Mouse (Mus musculus) heart, embryonic 15.5 days (tissue): ENCODE measurements at regions not wholly inside any gene's neighbourhood (a gene's known extent, or its start where the extent isn't known, plus 50 kb on each side); places are given as distances from the start of the nearest gene placed in this dataset.
"Not testable (repeated sequence)": the region's sequence is repeated elsewhere in the genome, so short reads cannot be mapped to it uniquely, and the experiment has no call there.

Experiments
- ATAC-seq: fragments of 200-750 bp; cut with Nextera tagmentation; replicated peaks from 2 replicates; pipeline ENCODE4 v1.8.0; 2017; ENCODE audit warnings: low read depth, moderate TSS enrichment; ENCODE audit not compliant: insufficient number of reproducible peaks, insufficient read depth, low FRiP score
- H3K27ac ChIP-seq: fragments of 300-500 bp; sonication (generic); 2 replicates; pipeline ENCODE4 v1.5.1; 2015; ENCODE audit warnings: mild to moderate bottlenecking, inconsistent platforms
- H3K27me3 ChIP-seq: fragments of 300-500 bp; sonication (generic); 2 replicates; pipeline ENCODE4 v1.6.1; 2015; ENCODE audit warnings: inconsistent platforms
- H3K36me3 ChIP-seq: fragments of 300-500 bp; sonication (generic); 2 replicates; pipeline ENCODE4 v1.6.1; 2015; ENCODE audit warnings: mild to moderate bottlenecking, inconsistent platforms
- H3K4me1 ChIP-seq: fragments of 300-500 bp; sonication (generic); replicated peaks from 2 replicates; pipeline ENCODE4 v1.6.1; 2015; ENCODE audit warnings: inconsistent platforms
- H3K4me2 ChIP-seq: fragments of 300-500 bp; sonication (generic); 2 replicates; pipeline ENCODE4 v1.6.1; 2015; ENCODE audit warnings: inconsistent platforms, mild to moderate bottlenecking, moderate library complexity
- H3K4me3 ChIP-seq: fragments of 300-500 bp; sonication (generic); 2 replicates; pipeline ENCODE4 v1.5.1; 2015; ENCODE audit warnings: mild to moderate bottlenecking, inconsistent platforms
- H3K9ac ChIP-seq: fragments of 300-500 bp; sonication (generic); 2 replicates; pipeline ENCODE4 v1.6.1; 2015; ENCODE audit warnings: mild to moderate bottlenecking, inconsistent platforms
- H3K9me3 ChIP-seq: fragments of 300-500 bp; sonication (generic); replicated peaks from 2 replicates; pipeline ENCODE4 v1.6.1; 2016; ENCODE audit warnings: inconsistent platforms
- WGBS: fragments of 180-500 bp; shearing (Covaris S2); methylation state at CpG from one replicate; pipeline ENCODE4 v1.1.7; 2015; ENCODE audit warnings: mixed read lengths; 5-methylcytosine and 5-hydroxymethylcytosine counted together

GRCm38 (mm10) chr12:45287759-45288158 lies 213.2 kb upstream of the Stxbp6 start:
- H3K4me3 ChIP-seq = no peak overlapping the region
- WGBS = 55% methylated on average over 2 of the region's 2 CpGs
- ATAC-seq = no peak
- H3K27me3 ChIP-seq = no peaks in the 10 kb centered on the region
- no peaks in the 10 kb centered on the region for H3K36me3 ChIP-seq
- no peak overlapping the region for H3K27ac ChIP-seq
- H3K9me3 ChIP-seq = no peaks in the 10 kb centered on the region
- no peak overlapping the region for H3K4me2 ChIP-seq
- H3K9ac ChIP-seq = no peak overlapping the region
- H3K4me1 ChIP-seq = no peaks in the 10 kb centered on the region

- Histone ChIP-seq H3K4me2 (no peak overlapping the region), H3K9me3 (no peaks in the 10 kb centered on the region), H3K4me1 (no peaks in the 10 kb centered on the region), H3K4me3 (no peak overlapping the region), H3K27me3 (no peaks in the 10 kb centered on the region), H3K27ac (no peak overlapping the region), H3K9ac (no peak overlapping the region), H3K36me3 (no peaks in the 10 kb centered on the region)
- ATAC-seq = no peak
- WGBS = 80% methylated on average over 5 of the region's 5 CpGs
Measured at GRCm38 (mm10) chr12:45256309-45256708, 181.8 kb upstream of the Stxbp6 start.

- WGBS = 94% methylated on average over 1 of the region's 1 CpGs
- Histone ChIP-seq H3K27me3 (no peaks in the 10 kb centered on the region), H3K9ac (no peak overlapping the region), H3K36me3 (no peaks in the 10 kb centered on the region), H3K9me3 (no peaks in the 10 kb centered on the region), H3K4me1 (no peaks in the 10 kb centered on the region), H3K27ac (no peak overlapping the region), H3K4me2 (no peak overlapping the region), H3K4me3 (no peak overlapping the region)
- ATAC-seq = no peak
Measured at GRCm38 (mm10) chr12:45211131-45211530, 136.6 kb upstream of the Stxbp6 start.

GRCm38 (mm10) chr12:45195304-45195920 lies 120.9 kb upstream of the Stxbp6 start:
- Histone ChIP-seq H3K9ac (no peak overlapping the region), H3K9me3 (no peaks in the 10 kb centered on the region), H3K4me2 (peak overlapping the region; percentile 42), H3K27me3 (no peaks in the 10 kb centered on the region), H3K4me3 (0 out of 2 replicates have a peak overlapping the region, but pooled peaks have one; percentile 8), H3K27ac (no peak overlapping the region), H3K4me1 (no peaks in the 10 kb centered on the region), H3K36me3 (no peaks in the 10 kb centered on the region)
- peak; percentile 39 for ATAC-seq
- 42% methylated on average over 16 of the region's 19 CpGs for WGBS

- no peak for ATAC-seq
- Histone ChIP-seq H3K27ac (no peak overlapping the region), H3K4me3 (no peak overlapping the region), H3K4me2 (no peak overlapping the region), H3K27me3 (no peaks in the 10 kb centered on the region), H3K9ac (no peak overlapping the region), H3K36me3 (no peaks in the 10 kb centered on the region), H3K4me1 (no peaks in the 10 kb centered on the region), H3K9me3 (no peaks in the 10 kb centered on the region)
- 11% methylated on average over 6 of the region's 6 CpGs for WGBS
Measured at GRCm38 (mm10) chr12:45187149-45187548, 112.6 kb upstream of the Stxbp6 start.

- Histone ChIP-seq H3K36me3 (no peaks in the 10 kb centered on the region), H3K9ac (no peak overlapping the region), H3K4me1 (no peaks in the 10 kb centered on the region), H3K4me2 (no peak overlapping the region), H3K9me3 (no peaks in the 10 kb centered on the region), H3K27me3 (no peaks in the 10 kb centered on the region), H3K27ac (no peak overlapping the region), H3K4me3 (no peak overlapping the region)
- no peak for ATAC-seq
- WGBS = 71% methylated on average over 3 of the region's 3 CpGs
Measured at GRCm38 (mm10) chr12:45184510-45184909, 110.0 kb upstream of the Stxbp6 start.

GRCm38 (mm10) chr12:45177454-45177853 lies 102.9 kb upstream of the Stxbp6 start:
- Histone ChIP-seq H3K9me3 (no peaks in the 10 kb centered on the region), H3K9ac (no peak overlapping the region), H3K27ac (no peak overlapping the region), H3K27me3 (no peaks in the 10 kb centered on the region), H3K4me1 (no peaks in the 10 kb centered on the region), H3K36me3 (no peaks in the 10 kb centered on the region), H3K4me3 (no peak overlapping the region), H3K4me2 (no peak overlapping the region)
- no peak for ATAC-seq
- WGBS = 63% methylated on average over 3 of the region's 3 CpGs

- H3K36me3 ChIP-seq, H3K4me3 ChIP-seq, H3K4me1 ChIP-seq, ATAC-seq, H3K9ac ChIP-seq, H3K9me3 ChIP-seq, H3K27ac ChIP-seq, H3K4me2 ChIP-seq, H3K27me3 ChIP-seq: not testable (repeated sequence)
- 74% methylated on average over 2 of the region's 2 CpGs for WGBS
Measured at GRCm38 (mm10) chr12:45175259-45175658, 100.8 kb upstream of the Stxbp6 start.

GRCm38 (mm10) chr12:45171927-45172642 lies 97.6 kb upstream of the Stxbp6 start:
- 33% methylated on average over 8 of the region's 8 CpGs for WGBS
- Histone ChIP-seq H3K4me1 (no peaks in the 10 kb centered on the region), H3K27me3 (no peaks in the 10 kb centered on the region), H3K4me2 (no peak overlapping the region), H3K4me3 (no peak overlapping the region), H3K9me3 (no peaks in the 10 kb centered on the region), H3K27ac (no peak overlapping the region), H3K9ac (no peak overlapping the region), H3K36me3 (no peaks in the 10 kb centered on the region)
- ATAC-seq = no peak

GRCm38 (mm10) chr12:45162011-45162410 lies 87.5 kb upstream of the Stxbp6 start:
- no peak overlapping the region for H3K4me3 ChIP-seq
- H3K4me2 ChIP-seq = no peak overlapping the region
- H3K9me3 ChIP-seq = no peaks in the 10 kb centered on the region
- ATAC-seq = no peak
- H3K27ac ChIP-seq = no peak overlapping the region
- no peaks in the 10 kb centered on the region for H3K36me3 ChIP-seq
- no peaks in the 10 kb centered on the region for H3K27me3 ChIP-seq
- no peak overlapping the region for H3K9ac ChIP-seq
- WGBS = 73% methylated on average over 4 of the region's 4 CpGs
- H3K4me1 ChIP-seq = no peaks in the 10 kb centered on the region

GRCm38 (mm10) chr12:45161581-45161980 lies 87.1 kb upstream of the Stxbp6 start:
- H3K27ac ChIP-seq, H3K4me3 ChIP-seq, H3K36me3 ChIP-seq, H3K4me2 ChIP-seq, H3K9ac ChIP-seq, H3K4me1 ChIP-seq, H3K27me3 ChIP-seq, H3K9me3 ChIP-seq, ATAC-seq: not testable (repeated sequence)
- 81% methylated on average over 5 of the region's 5 CpGs for WGBS

GRCm38 (mm10) chr12:45158986-45159385 lies 84.5 kb upstream of the Stxbp6 start:
- H3K9me3 ChIP-seq = no peaks in the 10 kb centered on the region
- H3K27ac ChIP-seq = no peak overlapping the region
- no peak overlapping the region for H3K4me3 ChIP-seq
- WGBS = 75% methylated on average over 3 of the region's 3 CpGs
- no peak overlapping the region for H3K9ac ChIP-seq
- no peaks in the 10 kb centered on the region for H3K4me1 ChIP-seq
- H3K4me2 ChIP-seq = no peak overlapping the region
- H3K36me3 ChIP-seq = no peaks in the 10 kb centered on the region
- no peaks in the 10 kb centered on the region for H3K27me3 ChIP-seq
- no peak for ATAC-seq
